ENCODE assay signal across 10 mouse cellular contexts in genomic region chr10:62863563-62863962, GRCm38 (mm10). TPM values are rescaled to one million over a fixed set of nuclear protein-coding genes. Genes with fewer than 3 reads are reported as not detected.
DNase-seq lines count a peak whose midpoint lies in the region; ATAC-seq lines count a peak whose summit lies in the region.
"Had no signal": no experiment of that assay in that cellular context is flagged by ENCODE, and none has a peak within 500 bp of the region (broad histone marks: within the 10 kb centered on the region; RNA-seq: fewer than 3 reads in every experiment).

No protein-coding gene starts in this region.

- H3K36me3 ChIP-seq in heart, embryonic 13.5 days: peaks cover 25% of the 10 kb centered on the region
- no peaks in the 10 kb centered on the region for H3K36me3 ChIP-seq in midbrain, embryonic 15.5 days (replicated peaks)
- H3K36me3 ChIP-seq: liver, embryonic 13.5 days had no signal

- peak overlapping the region; percentile 84 for H3K4me2 ChIP-seq in heart, embryonic 13.5 days
- H3K4me2 ChIP-seq in midbrain, embryonic 15.5 days: peak overlapping the region; percentile 71
- H3K4me2 ChIP-seq: liver, embryonic 13.5 days had no signal

- DNase-seq in heart, postnatal 36 days: no peak
- peak; percentile 24 for DNase-seq in c-Kit-positive CD71-negative TER-119-negative erythroid progenitor cells, embryonic 14.5 days (ENCODE audit: low read depth)
- no peak for DNase-seq in adrenal gland, postnatal 25 days
- DNase-seq in gastrocnemius, postnatal 4 days (ENCODE audit: low spot score in 2 of 2): no peak
- DNase-seq in layer of hippocampus, postnatal 14 days (ENCODE audit: low spot score in 2 of 2): no peak
- DNase-seq: gastrocnemius, postnatal 25 days; liver, embryonic 13.5 days had no signal

- peak overlapping the region; percentile 76 for H3K9ac ChIP-seq in heart, embryonic 13.5 days
- peak overlapping the region; percentile 40 for H3K9ac ChIP-seq in midbrain, embryonic 15.5 days
- H3K9ac ChIP-seq: liver, embryonic 13.5 days had no signal

- H3K4me3 ChIP-seq in heart, embryonic 13.5 days: peak overlapping the region; percentile 61
- H3K4me3 ChIP-seq in midbrain, embryonic 15.5 days: peak overlapping the region; percentile 59
- H3K4me3 ChIP-seq: liver, embryonic 13.5 days had no signal

- no peaks in the 10 kb centered on the region for H3K27me3 ChIP-seq in heart, embryonic 13.5 days (replicated peaks)
- H3K27me3 ChIP-seq in midbrain, embryonic 15.5 days (replicated peaks): no peaks in the 10 kb centered on the region

- ATAC-seq in heart, embryonic 13.5 days (ENCODE audit: extremely low read depth, insufficient number of reproducible peaks, low FRiP score, low TSS enrichment): no peak
- peak; percentile 62 to 69 for ATAC-seq in hematopoietic stem cell, adult 5-6 weeks (replicated peaks in 1 of 2; ENCODE audit: insufficient read depth in 1 of 2, low FRiP score in 2 of 2, low TSS enrichment in 1 of 2, low read depth in 1 of 2, poor library complexity in 2 of 2, severe bottlenecking in 2 of 2)
- no peak for ATAC-seq in midbrain, embryonic 15.5 days (replicated peaks)

- intact Hi-C loops in heart, postnatal 36 days (cut with DNase I): no loop called here

- peaks cover 33% of the 10 kb centered on the region for H3K4me1 ChIP-seq in heart, embryonic 13.5 days
- H3K4me1 ChIP-seq in midbrain, embryonic 15.5 days: peaks cover 42% of the 10 kb centered on the region

- H3K9me3 ChIP-seq in heart, embryonic 13.5 days: peaks cover 6% of the 10 kb centered on the region; the same call in 1 of the 2 replicates
- H3K9me3 ChIP-seq in midbrain, embryonic 15.5 days: no peaks in the 10 kb centered on the region
- H3K9me3 ChIP-seq: liver, embryonic 13.5 days had no signal

- peak overlapping the region; percentile 87 for H3K27ac ChIP-seq in heart, embryonic 13.5 days (replicated peaks)
- peak overlapping the region; percentile 69 for H3K27ac ChIP-seq in midbrain, embryonic 15.5 days
- H3K27ac ChIP-seq: liver, embryonic 13.5 days had no signal

- WGBS in heart, embryonic 13.5 days: 62% methylated on average over 3 of the region's 3 CpGs
- WGBS in midbrain, embryonic 15.5 days: 33% methylated on average over 3 of the region's 3 CpGs

RNA-seq across cellular contexts. Expression of gene Tet1, which starts 45.2 kb away (rescaled TPM):
- 21.8 and 24.0 TPM in 2 replicates for polyA plus RNA-seq in heart, embryonic 13.5 days (2015; fragmentation: Nextera tagmentation; extraction: Ambion mirVana)
- 1 to 10 TPM; 6.2 to 8.7 TPM for total RNA-seq in heart, postnatal 36 days (2021)
- 33.0 and 35.6 TPM in 2 replicates for total RNA-seq in hematopoietic stem cell, adult 5-6 weeks (2017)
- 41.8 and 43.0 TPM in 2 replicates for polyA plus RNA-seq in midbrain, embryonic 15.5 days (2015; fragmentation: Nextera tagmentation; extraction: Ambion mirVana)
- total RNA-seq in adrenal gland, postnatal 25 days (2021): 6.6 and 7.4 TPM in 2 replicates
- 10 to 100 TPM; 25.3 to 26.4 TPM for total RNA-seq in gastrocnemius, postnatal 4 days (2021)
- total RNA-seq in layer of hippocampus, postnatal 14 days (2021): 10 to 100 TPM; 49.3 to 51.1 TPM

RNA-seq across cellular contexts. Expression of gene Slc25a16, which starts 56.9 kb away (rescaled TPM):
- 11.5 and 11.7 TPM in 2 replicates for polyA plus RNA-seq in heart, embryonic 13.5 days (2015; fragmentation: Nextera tagmentation; extraction: Ambion mirVana)
- total RNA-seq in heart, postnatal 36 days (2021): 10 to 100 TPM; 22.6 to 26.9 TPM
- 12.9 and 15.4 TPM in 2 replicates for total RNA-seq in hematopoietic stem cell, adult 5-6 weeks (2017)
- 13.9 and 14.3 TPM in 2 replicates for polyA plus RNA-seq in midbrain, embryonic 15.5 days (2015; fragmentation: Nextera tagmentation; extraction: Ambion mirVana)
- 37.7 and 45.0 TPM in 2 replicates for total RNA-seq in adrenal gland, postnatal 25 days (2021)
- 10 to 100 TPM; 20.6 to 23.1 TPM for total RNA-seq in gastrocnemius, postnatal 4 days (2021)
- 10 to 100 TPM; 41.3 to 45.0 TPM for total RNA-seq in layer of hippocampus, postnatal 14 days (2021)

Comparison
In these comparisons a context has a peak if more than half of its experiments do, and no peak if none do; other contexts are left out.
1. ATAC-seq: peak in hematopoietic stem cell, adult 5-6 weeks (2 of 2); none in heart, embryonic 13.5 days (single experiment) and midbrain, embryonic 15.5 days (single experiment).